Mouse (Mus musculus) layer of hippocampus, adult 18-20 months (tissue): ENCODE results near the gene Xylt1. TPM values are rescaled to one million over a fixed set of nuclear protein-coding genes. Genes with fewer than 3 reads are reported as not detected.
A peak's percentile ranks its signal among the peaks of the same experiment; 100 is the strongest.

Experiments
- DNase-seq, 2 experiments: peaks; one replicate each; pipeline ENCODE4 v3.0.0; 2022; ENCODE audit warnings: low spot score in 2 of 2
- total RNA-seq, 2 experiments: library from RNA; stranded (reverse); gene quantifications; 2 replicates each; pipeline ENCODE4 v1.2.3; 2021

Xylt1 gene
- total RNA-seq, 2 experiments from 2014 or later = 45.0 to 46.7 TPM

GRCm38 (mm10) chr7:117686997-117687302, 306.2 kb downstream of the Xylt1 start:
- DNase-seq = no peak

- no peak for DNase-seq
These were observed 314.8 kb downstream of the Xylt1 start for GRCm38 (mm10) chr7:117695612-117696011.

GRCm38 (mm10) chr7:117697681-117698080, 316.9 kb downstream of the Xylt1 start:
- DNase-seq = no peak

- no peak for DNase-seq
These were observed 317.9 kb downstream of the Xylt1 start for GRCm38 (mm10) chr7:117698551-117699114.

GRCm38 (mm10) chr7:117699343-117699985, 318.7 kb downstream of the Xylt1 start:
- peak; percentile 58 to 83 for DNase-seq

- no peak for DNase-seq
These were observed 319.3 kb downstream of the Xylt1 start for GRCm38 (mm10) chr7:117700066-117700465.

- peak; percentile 16 to 55 for DNase-seq
These were observed 329.3 kb downstream of the Xylt1 start for GRCm38 (mm10) chr7:117709901-117710607.

- no peak for DNase-seq
These were observed 336.2 kb downstream of the Xylt1 start for GRCm38 (mm10) chr7:117716876-117717408.

GRCm38 (mm10) chr7:117720426-117720825, 339.6 kb downstream of the Xylt1 start:
- no peak for DNase-seq
